Mouse (Mus musculus) megakaryocyte-erythroid progenitor cell, adult 5-6 weeks (primary cell): ENCODE results near the gene Plekhh1. TPM values are rescaled to one million over a fixed set of nuclear protein-coding genes. Genes with fewer than 3 reads are reported as not detected.

ENCODE experiments used
- ATAC-seq: replicated peaks from 2 replicates; pipeline ENCODE4 v1.8.0; 2016; ENCODE audit warnings: mild to moderate bottlenecking, inconsistent platforms; ENCODE audit not compliant: severe bottlenecking, poor library complexity, low FRiP score, low TSS enrichment
- total RNA-seq, 2 experiments: library from RNA; stranded (forward) in 1 of 2; stranded (reverse) in 1 of 2; fragments of 200-1000, 215-1000 nt in 1 of 2; fragments of >200 nt in 1 of 2; fragmentation: Nextera tagmentation in 1 of 2; gene quantifications; 2 replicates each; pipeline ENCODE4 v1.2.3; 2014 to 2017

The Plekhh1 gene
- total RNA-seq (2014; fragmentation: Nextera tagmentation) (not detected in 2 replicates), total RNA-seq (2017) (not detected in 2 replicates)

- peak; percentile 17; the same call in 1 of the 2 replicates for ATAC-seq
These were observed at the start of gene Plekhh1 for GRCm38 (mm10) chr12:79028911-79029861. Plekhh1 (plus strand) TSS chr12:79029163.

GRCm38 (mm10) chr12:78980683-78981091 lies 48.3 kb upstream of the Plekhh1 start:
- peak; percentile 56 for ATAC-seq

GRCm38 (mm10) chr12:78981131-78981530 lies 47.8 kb upstream of the Plekhh1 start:
- ATAC-seq, result no peak

GRCm38 (mm10) chr12:78981938-78982825 lies 46.8 kb upstream of the Plekhh1 start:
- ATAC-seq, result no peak

- peak; percentile 43 for ATAC-seq
These were observed 45.5 kb upstream of the Plekhh1 start for GRCm38 (mm10) chr12:78983296-78984034.

GRCm38 (mm10) chr12:78984035-78984432 lies 44.9 kb upstream of the Plekhh1 start:
- no peak for ATAC-seq

GRCm38 (mm10) chr12:78987581-78988081 lies 41.3 kb upstream of the Plekhh1 start:
- ATAC-seq, result peak; percentile 67

- no peak for ATAC-seq
These were observed 32.7 kb upstream of the Plekhh1 start for GRCm38 (mm10) chr12:78996271-78996670.

- no peak for ATAC-seq
These were observed 32.3 kb upstream of the Plekhh1 start for GRCm38 (mm10) chr12:78996711-78997110.

GRCm38 (mm10) chr12:79002406-79002805 lies 26.6 kb upstream of the Plekhh1 start:
- peak; percentile 77 for ATAC-seq

- no peak for ATAC-seq
These were observed 26.0 kb upstream of the Plekhh1 start for GRCm38 (mm10) chr12:79002978-79003377.

GRCm38 (mm10) chr12:79005456-79005855 lies 23.5 kb upstream of the Plekhh1 start:
- no peak for ATAC-seq

GRCm38 (mm10) chr12:79006076-79006475 lies 22.9 kb upstream of the Plekhh1 start:
- ATAC-seq, result no peak

GRCm38 (mm10) chr12:79006478-79007125 lies 22.4 kb upstream of the Plekhh1 start:
- peak; percentile 46 for ATAC-seq

- ATAC-seq, result peak; percentile 65
These were observed 21.7 kb upstream of the Plekhh1 start, which contains the start of gene Tmem229b for GRCm38 (mm10) chr12:79007126-79007753. Tmem229b (minus strand) TSS chr12:79007627.

- ATAC-seq, result no peak
These were observed 18.4 kb upstream of the Plekhh1 start for GRCm38 (mm10) chr12:79010569-79010968.

- no peak for ATAC-seq
These were observed 12.9 kb upstream of the Plekhh1 start for GRCm38 (mm10) chr12:79016109-79016508.

- peak; percentile 72 for ATAC-seq
These were observed 11.0 kb upstream of the Plekhh1 start for GRCm38 (mm10) chr12:79017994-79018399.
